Mouse (Mus musculus) heart, adult 8-10 months (tissue): Measurements from ENCODE around the gene Mmp9. TPM values are rescaled to one million over a fixed set of nuclear protein-coding genes. Genes with fewer than 3 reads are reported as not detected.

ENCODE experiments used
- DNase-seq: peaks from one replicate; pipeline ENCODE4 v3.0.0; 2022; ENCODE audit warnings: low spot score
- total RNA-seq, 4 experiments: library from RNA; stranded (reverse); gene quantifications; 2 replicates each; pipeline ENCODE4 v1.2.4; 2022

The Mmp9 gene
- total RNA-seq: 1 to 10 TPM in 2 of 4 experiments, under 1 TPM in 2; 0.84 to 1.2 (median 0.98) TPM

DNA sequence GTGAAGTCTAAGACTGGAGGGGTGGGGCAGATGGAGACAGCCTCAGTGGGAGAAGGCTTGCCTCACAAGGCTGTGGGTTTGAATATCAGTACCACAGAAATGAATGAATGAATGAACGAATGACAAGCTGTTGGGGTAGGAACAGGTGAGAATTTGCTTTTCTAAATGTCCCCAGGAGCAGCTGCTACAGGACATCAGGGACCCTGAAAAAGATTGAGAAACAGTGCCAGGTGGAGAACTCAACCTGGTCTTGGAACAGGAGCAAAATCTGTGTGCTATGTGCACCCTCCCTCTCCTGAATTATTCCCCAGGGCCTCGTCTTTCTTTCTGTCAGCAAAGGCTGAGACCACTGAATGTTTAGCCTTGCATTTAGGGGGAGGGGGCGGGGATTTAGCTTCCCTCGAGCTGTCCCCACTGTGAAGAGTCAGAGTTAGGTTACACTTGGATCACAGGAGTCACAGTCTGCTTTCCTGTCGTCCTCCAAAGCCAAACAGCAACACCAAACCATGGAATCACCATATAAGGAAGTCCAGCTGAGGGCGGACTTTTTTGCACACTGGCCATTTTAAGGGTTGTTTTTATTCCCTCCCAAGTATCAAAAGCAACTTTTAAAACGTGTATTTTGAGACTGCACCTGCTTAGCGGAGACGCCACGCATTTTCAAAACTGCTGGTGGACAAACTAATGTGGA is at the start of gene Mmp9:
TSS of gene Mmp9 (plus strand) at position 641 of the 691 bp plus-strand sequence.
- no peak for DNase-seq

- DNase-seq: no peak
These were observed 49.3 kb upstream of the Mmp9 start for GRCm38 (mm10) chr2:164891056-164891834.

- DNase-seq: peak; percentile 38
These were observed 48.5 kb upstream of the Mmp9 start for GRCm38 (mm10) chr2:164891908-164892695.

- DNase-seq: no peak
These were observed 47.8 kb upstream of the Mmp9 start for GRCm38 (mm10) chr2:164892696-164893216.

GRCm38 (mm10) chr2:164894048-164894447 is 46.5 kb upstream of the Mmp9 start:
- DNase-seq: no peak

- DNase-seq: no peak
These were observed 45.9 kb upstream of the Mmp9 start for GRCm38 (mm10) chr2:164894644-164895043.

- DNase-seq: no peak
These were observed 44.7 kb upstream of the Mmp9 start for GRCm38 (mm10) chr2:164895885-164896284.

- no peak for DNase-seq
These were observed 42.6 kb upstream of the Mmp9 start for GRCm38 (mm10) chr2:164898008-164898407.

DNA sequence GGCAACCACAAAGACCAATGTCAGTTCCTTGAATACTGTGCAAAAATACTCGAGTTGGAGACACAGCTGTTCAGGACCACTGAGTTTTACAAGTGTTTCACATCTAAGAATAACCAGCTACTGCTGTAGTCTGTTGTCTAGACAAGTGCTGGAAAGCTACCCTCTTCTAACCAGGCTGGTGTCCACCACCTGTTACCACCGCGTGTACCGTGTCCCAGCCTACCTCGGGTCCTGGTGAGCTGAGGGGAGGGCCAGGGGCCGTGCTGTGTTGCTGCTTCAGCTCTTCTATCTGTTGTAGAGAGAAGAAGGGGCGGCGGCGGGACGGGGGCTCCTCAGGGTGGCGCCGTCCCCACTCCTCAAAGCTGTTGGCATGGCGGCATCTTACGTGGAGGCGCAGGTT is 41.5 kb upstream of the Mmp9 start:
- DNase-seq: no peak

DNA sequence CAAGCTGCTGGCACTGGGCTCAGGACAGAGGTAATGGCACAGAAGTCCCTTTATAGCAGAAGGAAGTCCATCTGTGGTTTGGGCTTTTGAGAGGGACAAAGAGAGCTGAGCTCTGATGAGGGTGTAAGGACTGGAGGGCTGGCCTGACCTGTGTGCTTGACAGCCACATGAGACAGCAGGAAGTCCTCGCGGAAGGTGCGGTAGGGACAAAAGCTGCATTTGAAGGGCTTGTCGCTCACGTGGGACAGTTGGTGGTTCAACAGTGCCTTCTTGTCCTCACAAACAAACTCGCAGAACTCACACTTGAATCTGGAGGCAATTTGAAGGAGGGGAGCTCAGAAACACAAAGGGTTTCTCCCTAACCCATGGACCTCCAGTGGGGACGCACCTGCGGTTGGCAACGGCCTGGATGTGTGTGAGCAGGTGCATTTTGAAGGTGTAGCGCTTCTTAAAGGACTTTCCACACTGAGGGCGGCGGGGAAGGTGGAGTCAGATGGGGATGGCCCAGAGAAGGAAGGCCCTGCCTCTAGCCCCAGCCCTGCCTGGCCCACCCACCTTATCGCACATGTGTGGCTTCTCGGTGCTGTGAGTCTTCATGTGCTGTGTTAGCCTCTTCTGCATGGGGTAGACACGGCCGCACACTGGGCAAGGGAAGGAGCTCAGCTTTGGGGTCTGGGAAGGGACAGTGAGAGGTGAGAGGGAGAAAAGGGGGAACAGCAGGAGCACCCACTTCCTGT is 40.7 kb upstream of the Mmp9 start:
- DNase-seq: no peak

DNA sequence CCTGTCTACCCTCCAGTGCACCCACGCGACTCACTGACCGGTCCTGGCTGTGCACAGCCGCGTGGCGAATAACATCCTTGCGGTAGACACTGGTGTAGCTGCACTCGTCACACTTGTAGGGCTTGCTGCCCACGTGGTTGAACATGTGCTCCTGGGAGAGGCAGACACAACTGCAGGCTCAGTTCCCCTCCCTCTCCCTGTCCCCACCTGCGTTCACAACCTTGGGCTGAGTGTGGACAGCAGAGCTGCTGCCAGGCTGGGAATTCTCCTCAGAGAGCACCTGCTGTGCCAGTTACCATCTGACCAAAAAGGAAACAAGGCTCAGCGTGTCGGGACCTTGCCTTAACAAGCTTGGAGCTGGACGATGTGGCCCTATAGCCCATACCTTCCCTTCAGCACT is 39.2 kb upstream of the Mmp9 start:
- DNase-seq: no peak

- DNase-seq: no peak
These were observed 37.1 kb upstream of the Mmp9 start for GRCm38 (mm10) chr2:164903496-164903895.

DNA sequence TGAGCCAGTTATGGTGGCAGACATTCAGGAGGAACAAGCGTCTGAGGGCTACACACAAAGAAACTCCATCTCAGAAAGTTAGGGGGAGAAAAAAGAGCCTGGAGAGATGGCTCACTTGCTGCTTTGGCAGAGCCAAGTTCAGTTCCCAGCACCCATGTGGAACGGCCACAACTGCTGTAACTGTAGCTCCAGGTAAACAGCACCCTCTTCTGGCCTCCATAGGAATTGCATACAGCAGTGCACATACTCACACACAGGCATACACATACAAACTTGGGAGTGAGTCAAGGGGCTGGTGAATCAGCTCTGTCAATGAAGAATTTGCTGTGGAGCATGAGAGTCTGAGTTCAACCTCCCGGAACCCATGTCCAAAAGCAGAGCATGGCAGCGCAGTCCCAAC is 34.5 kb upstream of the Mmp9 start:
- no peak for DNase-seq

DNA sequence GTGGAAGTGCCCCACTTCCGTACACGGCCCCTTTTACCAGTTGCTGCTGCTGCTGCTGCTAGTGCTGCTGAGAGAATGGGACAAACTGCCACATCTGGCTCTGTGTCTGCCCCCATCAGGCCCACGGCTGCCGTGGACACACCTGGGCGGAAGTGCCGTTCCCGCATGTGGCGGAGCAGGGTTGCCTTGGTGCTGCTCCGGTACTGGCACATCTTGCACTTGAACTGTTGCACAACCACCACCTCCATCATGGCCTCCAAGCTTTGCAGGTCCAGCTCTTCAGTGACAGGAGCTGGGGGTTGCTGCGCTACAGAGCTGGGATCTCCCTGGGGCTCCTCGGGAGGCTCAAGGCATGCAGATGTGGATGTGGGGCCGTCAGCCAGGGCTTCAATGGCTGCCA is 33.1 kb upstream of the Mmp9 start:
- no peak for DNase-seq

GRCm38 (mm10) chr2:164908011-164908410 is 32.6 kb upstream of the Mmp9 start:
- DNase-seq: no peak

- no peak for DNase-seq
These were observed 31.5 kb upstream of the Mmp9 start for GRCm38 (mm10) chr2:164909100-164909499.

DNA sequence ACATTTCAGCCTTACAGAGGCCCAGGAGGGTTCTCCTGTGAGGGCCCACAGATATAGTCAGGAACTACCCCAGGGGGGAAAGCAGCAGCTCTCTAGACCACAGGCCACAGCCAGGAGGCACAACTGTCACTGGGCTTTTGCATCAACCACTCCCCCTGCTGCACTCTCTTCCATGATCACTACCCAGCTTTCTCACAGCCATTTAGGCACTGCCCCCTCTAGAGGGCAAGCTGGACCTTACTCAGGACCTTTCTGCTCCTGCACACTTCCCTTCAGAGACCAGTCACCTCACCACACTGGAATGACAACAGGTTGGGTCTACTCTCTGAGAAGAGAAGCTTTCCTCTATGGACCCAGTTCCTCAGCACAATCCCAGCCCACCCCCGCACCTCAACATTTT is 31.0 kb upstream of the Mmp9 start:
- DNase-seq: no peak

DNA sequence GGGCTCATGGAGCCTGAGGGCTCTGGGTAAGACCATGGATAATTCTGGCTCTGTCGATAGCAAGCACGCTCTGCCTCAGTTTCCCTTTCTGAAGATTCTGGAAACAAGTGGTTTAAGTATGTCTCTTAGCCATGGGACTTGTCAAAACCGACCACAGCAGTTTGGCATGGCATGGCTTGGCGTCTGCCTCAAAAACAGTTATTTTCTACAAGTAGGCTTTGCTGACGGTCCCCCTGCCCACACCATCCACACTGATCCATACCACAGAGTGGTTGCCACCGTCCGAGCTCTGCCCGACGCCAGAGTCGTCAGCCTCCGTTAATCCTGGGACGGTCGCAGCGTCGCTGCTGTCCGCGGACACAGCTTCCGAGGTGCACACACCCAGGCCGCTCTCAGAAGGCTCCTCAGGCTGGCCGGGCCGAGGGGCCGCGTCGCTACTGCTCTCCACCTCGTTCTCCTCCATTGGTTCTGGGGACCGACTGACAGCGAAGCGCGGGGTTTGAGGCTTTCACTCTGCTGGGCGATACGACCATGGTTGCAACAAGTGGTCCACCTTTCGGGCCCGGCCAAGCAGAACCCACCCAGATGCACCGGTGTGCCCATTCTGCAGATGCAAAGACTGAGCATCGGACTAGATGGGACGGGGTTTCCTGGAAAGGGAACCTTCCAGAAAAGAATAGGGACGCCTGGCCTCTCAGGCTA is 30.1 kb upstream of the Mmp9 start:
- DNase-seq: no peak

GRCm38 (mm10) chr2:164911086-164912048 is 29.2 kb upstream of the Mmp9 start, which contains the start of gene Zfp335:
TSS of gene Zfp335 (minus strand) at chr2:164911757.
- peak; percentile 92 for DNase-seq
